Mouse (Mus musculus): ENCODE measurements around the gene Gm13539. TPM values are rescaled to one million over a fixed set of nuclear protein-coding genes. Genes with fewer than 3 reads are reported as not detected.

The Gm13539 gene
- polyA plus RNA-seq (2012; rRNA removed) = not detected in 2 replicates

GRCm38 (mm10) chr2:25781957-25782356 is at the start of gene Gm13539:
TSS of gene Gm13539 (plus strand) at chr2:25782257.

GRCm38 (mm10) chr2:25736709-25737108 is 45.3 kb upstream of the Gm13539 start, which contains the start of gene Obp2b:
TSS of gene Obp2b (plus strand) at chr2:25737009.

GRCm38 (mm10) chr2:25765269-25765668 is 16.8 kb upstream of the Gm13539 start, which contains the start of gene Lcn3:
TSS of gene Lcn3 (plus strand) at chr2:25765569.

GRCm38 (mm10) chr2:25776717-25777116 is 5.3 kb upstream of the Gm13539 start, which contains the start of gene Lcn11:
TSS of gene Lcn11 (plus strand) at chr2:25777017.

GRCm38 (mm10) chr2:25815748-25816147 is 33.7 kb downstream of the Gm13539 start, which contains the start of gene Glt6d1:
TSS of gene Glt6d1 (minus strand) at chr2:25815848.

GRCm38 (mm10) chr2:25822806-25823205 is 40.7 kb downstream of the Gm13539 start, which contains the start of gene Lcn9:
TSS of gene Lcn9 (plus strand) at chr2:25823153.

Other genes starting within 250 kb of the Gm13539 start
- gene Traf2, start 235.3 kb upstream of the Gm13539 start, polyA plus RNA-seq (2012; rRNA removed) = 19.3 and 21.8 TPM in 2 replicates
- gene Edf1, start 224.4 kb upstream of the Gm13539 start, polyA plus RNA-seq (2012; rRNA removed) = 124 and 162 TPM in 2 replicates
- gene Mamdc4, start 207.4 kb upstream of the Gm13539 start, polyA plus RNA-seq (2012; rRNA removed) = 20.7 and 30.4 TPM in 2 replicates
- gene Phpt1, start 207.0 kb upstream of the Gm13539 start, polyA plus RNA-seq (2012; rRNA removed) = 73.9 and 105 TPM in 2 replicates
- gene Ajm1, start 200.5 kb upstream of the Gm13539 start, polyA plus RNA-seq (2012; rRNA removed) = 8.4 and 10.4 TPM in 2 replicates
- 123 and 169 TPM in 2 replicates for gene Rabl6, start 173.7 kb upstream of the Gm13539 start, polyA plus RNA-seq (2012; rRNA removed)
- not detected in 2 replicates for gene Ccdc183, start 164.6 kb upstream of the Gm13539 start, polyA plus RNA-seq (2012; rRNA removed)
- gene Tmem141, start 160.3 kb upstream of the Gm13539 start, polyA plus RNA-seq (2012; rRNA removed) = 22.5 and 36.2 TPM in 2 replicates
- 1.2 and 1.8 TPM in 2 replicates for gene Fcna, start 154.2 kb upstream of the Gm13539 start, polyA plus RNA-seq (2012; rRNA removed)
- not detected in 2 replicates for gene Lcn8, start 129.1 kb upstream of the Gm13539 start, polyA plus RNA-seq (2012; rRNA removed)
- not detected in 2 replicates for gene Lcn5, start 124.3 kb upstream of the Gm13539 start, polyA plus RNA-seq (2012; rRNA removed)
- gene Lcn6, start 105.5 kb upstream of the Gm13539 start, polyA plus RNA-seq (2012; rRNA removed) = not detected in 2 replicates
- gene Lcn10, start 99.5 kb upstream of the Gm13539 start, polyA plus RNA-seq (2012; rRNA removed) = not detected in 2 replicates
- not detected in 2 replicates for gene Obp2a, start 82.2 kb upstream of the Gm13539 start, polyA plus RNA-seq (2012; rRNA removed)
- 98.8 and 103 TPM in 2 replicates for gene Bmyc, start 75.5 kb upstream of the Gm13539 start, polyA plus RNA-seq (2012; rRNA removed)
- not detected in 2 replicates for gene Obp2b, start 45.2 kb upstream of the Gm13539 start, polyA plus RNA-seq (2012; rRNA removed)
- gene Lcn3, start 16.7 kb upstream of the Gm13539 start, polyA plus RNA-seq (2012; rRNA removed) = not detected in 2 replicates
- not detected in 2 replicates for gene Lcn11, start 5.2 kb upstream of the Gm13539 start, polyA plus RNA-seq (2012; rRNA removed)
- gene Glt6d1, start 33.6 kb downstream of the Gm13539 start, polyA plus RNA-seq (2012; rRNA removed) = not detected in 2 replicates
- gene Lcn9, start 40.9 kb downstream of the Gm13539 start, polyA plus RNA-seq (2012; rRNA removed) = not detected in 2 replicates
- 4.8 and 5.7 TPM in 2 replicates for gene Sohlh1, start 65.0 kb downstream of the Gm13539 start, polyA plus RNA-seq (2012; rRNA removed)
- 57.9 and 61.4 TPM in 2 replicates for gene Kcnt1, start 81.5 kb downstream of the Gm13539 start, polyA plus RNA-seq (2012; rRNA removed)
- 12.8 and 18.2 TPM in 2 replicates for gene Camsap1, start 201.0 kb downstream of the Gm13539 start, polyA plus RNA-seq (2012; rRNA removed)
- gene Ubac1, start 239.5 kb downstream of the Gm13539 start, polyA plus RNA-seq (2012; rRNA removed) = 51.4 and 59.8 TPM in 2 replicates

Data from ovary, adult 2 months (tissue).